Mouse (Mus musculus) liver, adult 2 months (tissue): ENCODE measurements around the gene Cdc37. TPM values are rescaled to one million over a fixed set of nuclear protein-coding genes. Genes with fewer than 3 reads are reported as not detected.

ENCODE experiments used
- DNase-seq: peaks from one replicate; pipeline ENCODE4 v3.0.0-alpha.2; 2011; ENCODE audit warnings: low read depth, low spot score; ENCODE audit errors: extremely low read depth
- H3K27ac ChIP-seq: fragments of 200-500 bp; replicated peaks from 2 replicates; pipeline ENCODE4 v1.5.1; 2012; ENCODE audit warnings: low read depth, mild to moderate bottlenecking, control low read depth, inconsistent platforms, low read length; ENCODE audit not compliant: insufficient read depth
- H3K27me3 ChIP-seq: fragments of 200-500 bp; 2 replicates; pipeline ENCODE4 v1.6.1; 2012; ENCODE audit warnings: mild to moderate bottlenecking, moderate library complexity, low read length, inconsistent platforms; ENCODE audit not compliant: control insufficient read depth, insufficient read depth
- H3K36me3 ChIP-seq: fragments of 200-500 bp; 2 replicates; pipeline ENCODE4 v1.6.1; 2012; ENCODE audit warnings: low read length, inconsistent platforms; ENCODE audit not compliant: control insufficient read depth, insufficient read depth
- H3K4me1 ChIP-seq: fragments of 200-500 bp; 2 replicates; pipeline ENCODE4 v1.6.1; 2011; ENCODE audit warnings: low read length; ENCODE audit not compliant: control insufficient read depth, insufficient read depth
- H3K4me3 ChIP-seq: fragments of 200-500 bp; 2 replicates; pipeline ENCODE4 v1.5.1; 2011; ENCODE audit warnings: low read depth, mild to moderate bottlenecking, control low read depth, low read length, moderate library complexity; ENCODE audit not compliant: insufficient read depth
- H3K79me2 ChIP-seq: fragments of 200-500 bp; 2 replicates; pipeline ENCODE4 v1.6.1; 2012; ENCODE audit warnings: inconsistent platforms, mild to moderate bottlenecking, low read length, moderate library complexity; ENCODE audit not compliant: control insufficient read depth, insufficient read depth
- H3K9ac ChIP-seq: fragments of 200-500 bp; 2 replicates; pipeline ENCODE4 v1.6.1; 2012; ENCODE audit warnings: low read depth, mild to moderate bottlenecking, control low read depth, inconsistent platforms, low read length
- CTCF ChIP-seq: fragments of 200-500 bp; IDR thresholded peaks from 2 replicates; pipeline ENCODE4 v1.5.1; 2011; ENCODE audit warnings: low read depth, low read length, control low read depth
- POLR2A ChIP-seq: fragments of 200-500 bp; IDR thresholded peaks from 2 replicates; pipeline ENCODE4 v1.6.1; 2011; ENCODE audit warnings: low read length, control low read depth; ENCODE audit not compliant: insufficient read depth; ENCODE audit errors: extremely low read depth
- WGBS: fragments of 180-500 bp; shearing (Covaris S2); methylation state at CpG from one replicate; pipeline ENCODE4 v1.1.7; 2018; 5-methylcytosine and 5-hydroxymethylcytosine counted together
- polyA plus RNA-seq: library from polyadenylated mRNA; depleted of rRNA; stranded (reverse); fragments of >200 nt; gene quantifications from 2 replicates; pipeline ENCODE4 v1.2.3, GENCODE M21; 2012
- total RNA-seq: library from RNA; depleted of rRNA; stranded (reverse); fragments of >200 nt; gene quantifications from 2 replicates; pipeline ENCODE4 v1.2.3, GENCODE M21; 2014

The Cdc37 gene
- total and polyA plus RNA-seq, 2 experiments: 27.4 to 41.2 TPM

DNA sequence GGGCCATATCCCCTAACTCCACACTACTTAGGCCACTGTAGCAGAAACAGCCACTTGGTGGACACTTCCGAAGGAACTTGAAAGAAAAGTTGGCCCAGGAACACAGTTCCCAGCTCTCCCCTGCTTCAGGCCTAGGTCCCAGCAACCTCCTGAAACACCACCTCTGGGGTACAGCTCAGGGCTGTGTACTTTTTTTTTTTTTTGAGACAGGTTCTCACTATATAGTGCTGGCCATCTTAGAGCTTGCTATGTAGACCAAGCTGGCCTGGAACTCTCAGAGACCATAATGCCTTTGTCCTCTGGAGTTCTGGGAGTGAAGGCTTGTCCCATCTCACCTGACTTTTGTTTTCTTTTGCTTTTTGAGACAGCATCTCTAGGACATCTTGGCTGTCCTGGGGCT, 19.4 kb upstream of the Cdc37 start:
- Histone ChIP-seq H3K27me3 (0 out of 2 replicates have a peak, but pooled peaks cover 6% of the 10 kb centered on the region), H3K4me3 (no peak overlapping the region), H3K79me2 (no peaks in the 10 kb centered on the region), H3K27ac (no peak overlapping the region), H3K9ac (no peak overlapping the region), H3K36me3 (no peaks in the 10 kb centered on the region), H3K4me1 (peaks cover 5% of the 10 kb centered on the region; the same call in 1 of the 2 replicates)
- WGBS: 54% methylated on average over 1 of the region's 1 CpGs
- TF ChIP-seq CTCF (no peak), POLR2A (no peak)
- DNase-seq: no peak

DNA sequence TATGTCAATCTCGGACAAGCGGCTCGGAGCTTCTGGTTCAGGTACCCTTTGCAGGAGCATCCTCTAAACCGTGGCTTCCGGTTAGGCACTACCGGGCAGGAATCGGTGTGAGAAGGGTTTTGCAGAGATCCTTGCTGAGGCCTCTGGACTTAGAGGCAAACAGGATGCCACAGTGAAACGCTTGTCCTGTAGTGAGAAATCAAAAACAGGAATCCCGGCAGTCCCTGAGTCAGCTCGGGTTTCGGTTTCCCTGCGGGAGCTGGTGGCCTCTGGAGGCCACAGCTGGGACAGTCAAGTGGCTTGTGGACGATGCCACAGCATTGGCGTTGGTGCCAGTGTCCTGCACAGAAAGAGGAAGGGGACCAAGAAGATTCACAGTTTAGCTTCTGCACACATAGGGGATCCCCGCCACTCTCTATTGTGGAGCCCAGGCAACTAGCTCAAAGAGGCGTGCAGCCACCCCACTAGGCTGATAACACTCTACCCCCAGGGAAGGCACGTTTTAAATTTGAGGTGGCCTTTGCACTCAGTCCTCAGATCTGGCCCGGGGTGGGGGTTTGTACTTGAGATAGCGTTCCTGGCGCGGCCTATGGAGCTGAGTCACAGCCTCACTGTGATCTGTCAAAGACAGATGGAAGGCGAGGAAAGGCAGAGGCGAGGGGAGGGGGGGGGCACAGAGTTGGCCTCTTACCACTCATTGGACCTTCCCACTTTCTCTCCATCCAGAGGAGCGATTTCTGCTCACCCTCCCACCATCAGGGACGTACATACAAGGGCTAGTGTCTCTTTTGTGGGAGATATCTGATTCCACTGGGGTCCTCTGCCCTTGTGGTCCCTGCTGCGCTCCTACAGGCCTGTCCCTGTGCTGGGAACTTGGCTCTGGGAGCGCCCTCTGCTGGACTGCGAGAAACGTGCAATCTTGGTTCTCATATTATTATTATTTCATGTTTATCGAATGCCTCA, 18.7 kb upstream of the Cdc37 start:
- H3K4me1 ChIP-seq: peaks cover 5% of the 10 kb centered on the region; the same call in 1 of the 2 replicates
- H3K27ac ChIP-seq: peak overlapping the region; percentile 72
- 0 out of 2 replicates have a peak, but pooled peaks cover 6% of the 10 kb centered on the region for H3K27me3 ChIP-seq
- H3K9ac ChIP-seq: peak overlapping the region; percentile 41
- H3K4me3 ChIP-seq: peak overlapping the region; percentile 40
- H3K79me2 ChIP-seq: no peaks in the 10 kb centered on the region
- peak; percentile 51 for DNase-seq
- TF ChIP-seq CTCF: peak; percentile 94
- no peak for TF ChIP-seq POLR2A
- no peaks in the 10 kb centered on the region for H3K36me3 ChIP-seq
- WGBS: 17% methylated on average over 30 of the region's 30 CpGs

DNA sequence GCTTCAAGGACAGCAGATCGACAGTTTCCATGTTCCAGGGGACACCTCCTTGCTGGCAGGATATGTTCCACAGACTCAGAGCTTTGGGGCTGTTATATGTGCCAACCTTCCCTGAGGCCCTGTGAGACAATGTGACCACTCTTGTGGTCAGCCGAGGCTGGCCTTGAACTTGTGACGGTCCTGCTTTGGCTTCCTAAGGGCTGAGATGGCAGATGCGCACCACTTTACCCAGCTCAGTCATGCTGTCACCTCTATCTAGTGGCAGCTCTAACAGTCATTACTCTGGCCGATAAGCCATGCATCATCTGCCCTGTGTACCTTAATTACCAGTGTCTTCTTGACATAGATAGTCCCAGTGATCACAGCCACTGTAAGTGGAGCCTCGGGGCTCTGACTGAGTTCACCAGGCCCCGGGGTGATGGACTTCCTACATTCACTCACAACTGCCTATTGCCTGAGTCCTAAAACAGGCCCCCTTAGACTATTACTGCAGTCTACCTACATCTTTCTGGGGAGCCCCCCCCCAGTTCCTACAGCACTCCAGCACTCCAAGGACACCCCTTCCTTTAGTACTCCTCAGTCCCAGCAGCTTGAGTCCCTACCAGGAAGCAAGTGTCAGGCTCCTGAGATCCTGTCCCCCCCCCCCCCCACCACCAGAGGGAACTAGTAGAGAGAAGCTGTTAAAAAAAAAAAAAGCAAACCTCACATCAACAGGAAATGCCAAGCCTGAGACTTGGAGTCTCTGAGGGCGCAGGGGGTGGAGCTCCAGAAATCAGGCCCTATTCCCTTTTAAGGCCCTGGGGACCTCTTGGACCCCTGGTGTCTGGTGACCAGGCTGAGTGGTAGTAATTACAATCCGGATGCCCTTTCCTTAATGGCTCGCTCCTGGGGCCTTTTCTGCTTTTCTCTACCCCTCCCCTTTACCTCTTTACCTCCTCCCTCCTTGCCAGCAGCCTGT, 17.6 kb upstream of the Cdc37 start:
- no peaks in the 10 kb centered on the region for H3K36me3 ChIP-seq
- H3K9ac ChIP-seq: peak overlapping the region; percentile 41
- peaks cover 5% of the 10 kb centered on the region; the same call in 1 of the 2 replicates for H3K4me1 ChIP-seq
- peak overlapping the region; percentile 72 for H3K27ac ChIP-seq
- TF ChIP-seq CTCF (no peak), POLR2A (no peak)
- peak overlapping the region; percentile 40 for H3K4me3 ChIP-seq
- peak; percentile 29 for DNase-seq
- WGBS: 72% methylated on average over 10 of the region's 10 CpGs
- H3K79me2 ChIP-seq: no peaks in the 10 kb centered on the region
- H3K27me3 ChIP-seq: 0 out of 2 replicates have a peak, but pooled peaks cover 6% of the 10 kb centered on the region

DNA sequence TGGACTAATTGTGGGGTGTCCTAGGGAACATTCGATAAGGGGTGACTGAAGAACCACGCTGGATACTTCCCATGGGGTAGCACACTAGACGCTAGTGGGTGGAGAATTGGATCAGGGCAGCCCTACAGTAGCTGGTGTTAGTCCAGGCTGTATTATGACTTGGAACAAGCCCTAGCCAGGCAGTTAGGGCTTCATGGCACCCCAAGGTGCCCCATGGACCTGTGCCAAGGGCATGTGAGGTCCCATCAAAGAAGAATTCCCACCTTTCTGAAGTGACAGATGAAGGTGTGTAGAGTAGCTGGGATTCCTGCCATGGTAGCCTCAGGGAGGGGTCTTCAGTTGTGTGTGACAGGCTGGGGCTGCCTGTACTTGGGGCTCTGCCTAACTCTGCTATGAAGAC, 16.7 kb upstream of the Cdc37 start:
- DNase-seq: no peak
- Histone ChIP-seq H3K9ac (no peak overlapping the region), H3K27me3 (0 out of 2 replicates have a peak, but pooled peaks cover 6% of the 10 kb centered on the region), H3K4me1 (peaks cover 5% of the 10 kb centered on the region; the same call in 1 of the 2 replicates), H3K36me3 (no peaks in the 10 kb centered on the region), H3K4me3 (peak overlapping the region; percentile 66), H3K27ac (no peak overlapping the region), H3K79me2 (no peaks in the 10 kb centered on the region)
- no peak for TF ChIP-seq POLR2A
- TF ChIP-seq CTCF: no peak
- WGBS: 38% methylated on average over 3 of the region's 3 CpGs

DNA sequence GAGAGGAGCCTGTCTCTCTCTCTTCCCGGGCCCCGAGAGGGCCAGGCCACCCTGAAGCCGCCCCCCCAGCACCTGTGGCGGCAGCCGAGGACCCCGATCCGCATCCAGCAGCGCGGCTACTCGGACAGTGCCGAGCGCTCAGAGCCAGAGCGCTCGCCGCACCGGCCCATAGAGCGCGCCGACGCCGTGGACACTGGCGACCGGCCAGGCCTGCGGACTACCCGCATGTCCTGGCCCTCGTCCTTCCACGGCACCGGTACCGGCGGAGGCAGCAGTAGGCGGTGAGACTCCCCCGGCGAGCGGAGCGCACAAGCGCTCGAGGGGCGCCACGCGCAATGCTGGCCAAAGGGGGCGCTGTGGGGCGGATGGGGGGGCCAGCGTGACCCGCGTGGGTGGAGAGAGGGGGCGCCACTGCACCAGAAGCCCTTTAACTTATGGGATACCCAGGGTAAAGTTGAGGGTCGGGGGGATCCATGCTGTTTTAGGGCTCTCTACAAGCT, 16.2 kb upstream of the Cdc37 start:
- WGBS: 3% methylated on average over 47 of the region's 47 CpGs

More for the DNA sequence above, 16.2 kb upstream of the Cdc37 start:
- H3K27me3 ChIP-seq: 0 out of 2 replicates have a peak, but pooled peaks cover 6% of the 10 kb centered on the region
- peaks cover 5% of the 10 kb centered on the region; the same call in 1 of the 2 replicates for H3K4me1 ChIP-seq
- peak overlapping the region; percentile 66 for H3K4me3 ChIP-seq
- no peaks in the 10 kb centered on the region for H3K79me2 ChIP-seq
- H3K9ac ChIP-seq: peak overlapping the region; percentile 71
- H3K36me3 ChIP-seq: no peaks in the 10 kb centered on the region
- no peak overlapping the region for H3K27ac ChIP-seq
- no peak for DNase-seq
- TF ChIP-seq CTCF (peak; percentile 49), POLR2A (no peak)
